Mouse (Mus musculus) myocyte (in vitro differentiated cells): ENCODE measurements around the gene Brd7.

Experiments used
- MYOG ChIP-seq, 3 experiments: IDR thresholded peaks; one replicate each; pipeline ENCODE4 v1.6.1; 2011; ENCODE audit warnings: control low read depth in 2 of 3, low read depth in 2 of 3, mild to moderate bottlenecking in 2 of 3; ENCODE audit not compliant: insufficient read length in 2 of 3, control insufficient read depth in 1 of 3, insufficient read depth in 1 of 3
- POLR2AphosphoS2 ChIP-seq: IDR thresholded peaks from one replicate; pipeline ENCODE4 v1.6.1; 2011; ENCODE audit warnings: low read depth, control low read depth; ENCODE audit not compliant: insufficient read length
- USF1 ChIP-seq: IDR thresholded peaks from one replicate; pipeline ENCODE4 v1.6.1; 2011; ENCODE audit warnings: low read depth, mild to moderate bottlenecking, control low read depth, moderate library complexity

GRCm38 (mm10) chr8:88380497-88380896 is 18.5 kb upstream of the Brd7 start:
- TF ChIP-seq POLR2AphosphoS2, result no peak
- TF ChIP-seq MYOG (IDR thresholded peaks at IDR 0.05; ENCODE audit: control insufficient read depth in 1 of 3, insufficient read depth in 1 of 3, insufficient read length in 2 of 3, low read depth in 2 of 3), result no peak
- TF ChIP-seq USF1, result no peak
